Mouse (Mus musculus) bone marrow, adult 2 months (tissue): Measurements from ENCODE around the gene Tma7. TPM values are rescaled to one million over a fixed set of nuclear protein-coding genes. Genes with fewer than 3 reads are reported as not detected.

Source experiments
- H3K27ac ChIP-seq: fragments of 200-500 bp; 2 replicates; pipeline ENCODE4 v1.5.1; 2012; ENCODE audit warnings: low read depth, mild to moderate bottlenecking, control low read depth, inconsistent platforms, low read length; ENCODE audit not compliant: control insufficient read depth, poor library complexity, insufficient read depth
- H3K4me1 ChIP-seq: fragments of 200-500 bp; 2 replicates; pipeline ENCODE4 v1.6.1; 2011; ENCODE audit warnings: low read length; ENCODE audit not compliant: control insufficient read depth, insufficient read depth
- H3K4me3 ChIP-seq: fragments of 200-500 bp; replicated peaks from 2 replicates; pipeline ENCODE3; 2011; ENCODE audit warnings: mild to moderate bottlenecking, low read depth, low read length, control low read depth; ENCODE audit not compliant: control insufficient read depth
- CTCF ChIP-seq: fragments of 200-500 bp; IDR thresholded peaks from 2 replicates; pipeline ENCODE4 v1.5.1; 2011; ENCODE audit warnings: low read length, control low read depth; ENCODE audit not compliant: control insufficient read depth, insufficient read depth
- POLR2A ChIP-seq: fragments of 200-500 bp; IDR thresholded peaks from 2 replicates; pipeline ENCODE4 v1.6.1; 2011; ENCODE audit warnings: low read depth, mild to moderate bottlenecking, control low read depth, low read length, borderline replicate concordance; ENCODE audit not compliant: control insufficient read depth
- WGBS: fragments of 180-500 bp; shearing (Covaris S2); methylation state at CpG from one replicate; pipeline ENCODE4 v1.1.7; 2018; 5-methylcytosine and 5-hydroxymethylcytosine counted together
- polyA plus RNA-seq: library from polyadenylated mRNA; stranded (reverse); fragments of >200 nt; gene quantifications from 2 replicates; pipeline ENCODE4 v1.2.4, GENCODE M21; 2011; ENCODE audit warnings: low replicate concordance; ENCODE audit not compliant: missing spikeins, insufficient read depth, insufficient read length

Tma7 gene
- 206 and 254 TPM in 2 replicates for polyA plus RNA-seq

DNA sequence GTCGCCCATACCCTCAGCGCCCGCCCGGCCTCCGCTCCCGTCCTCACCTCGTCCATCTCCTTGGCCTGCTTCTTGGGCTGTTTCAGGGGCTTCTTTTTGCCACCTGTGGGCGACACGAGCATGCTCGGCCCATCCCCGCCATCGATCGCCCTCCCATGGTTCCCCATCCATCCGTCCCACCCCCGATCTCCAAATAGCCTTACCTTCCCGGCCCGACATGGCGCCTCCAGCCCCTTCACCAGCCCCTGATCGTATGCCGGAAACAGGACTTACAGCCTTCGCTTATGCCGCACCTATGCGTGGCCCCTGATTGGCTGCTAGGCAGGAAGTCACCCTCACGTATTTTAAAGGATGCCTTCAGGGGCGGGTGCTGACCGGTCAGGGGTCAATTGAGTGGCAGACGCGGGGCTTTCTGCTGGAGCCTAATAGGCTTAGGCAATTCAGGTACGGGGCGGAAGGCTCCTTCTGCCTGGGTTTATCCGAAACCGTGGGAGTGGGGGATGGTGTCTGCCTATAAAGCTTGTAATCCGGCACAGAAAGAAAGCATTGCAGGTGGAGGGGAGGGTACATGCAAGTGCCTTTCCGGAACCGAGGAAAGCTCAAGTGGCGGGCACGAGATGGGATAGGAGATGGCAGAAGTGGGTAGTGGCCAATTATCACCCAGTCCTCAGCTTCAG lies at the start of gene Tma7, which contains the start of gene Ccdc51:
Gene Tma7 (minus strand): TSS at position 464 of the 677 bp plus-strand sequence.
Gene Ccdc51 (plus strand): TSS at position 370 of the 677 bp plus-strand sequence.
- TF ChIP-seq POLR2A (peak; percentile 86; the same call in 1 of the 2 replicates), CTCF (no peak)
- H3K4me1 ChIP-seq, result peaks cover 5% of the 10 kb centered on the region
- H3K4me3 ChIP-seq, result peak within 1 kb of the TSS; percentile 81
- WGBS, result under 1% methylated on average over 37 of the region's 37 CpGs
- peak within 1 kb of the TSS; percentile 53 for H3K27ac ChIP-seq

DNA sequence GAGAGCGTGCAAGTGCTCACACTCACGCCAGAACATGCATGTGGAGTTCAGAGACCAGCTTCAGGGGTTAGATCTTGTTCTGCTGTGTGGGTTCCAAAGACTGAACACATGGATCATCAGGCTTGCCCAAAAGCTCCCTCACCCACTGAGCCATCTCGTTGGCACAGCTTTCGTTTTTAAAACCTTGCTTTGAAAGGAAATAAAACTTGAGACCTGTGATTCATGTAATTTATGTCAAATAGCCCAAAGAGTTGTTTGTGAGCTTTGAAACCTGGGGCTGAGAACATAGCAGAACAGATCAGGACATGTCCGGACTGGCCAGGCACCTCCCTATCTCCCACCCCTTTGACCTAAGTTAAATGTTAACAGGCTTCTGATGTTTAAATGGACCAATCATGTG lies 47.7 kb upstream of the Tma7 start:
- TF ChIP-seq POLR2A (no peak), CTCF (no peak)
- WGBS, result 78% methylated on average over 5 of the region's 5 CpGs
- no peak overlapping the region for H3K4me3 ChIP-seq
- H3K27ac ChIP-seq, result no peak overlapping the region
- no peaks in the 10 kb centered on the region for H3K4me1 ChIP-seq

DNA sequence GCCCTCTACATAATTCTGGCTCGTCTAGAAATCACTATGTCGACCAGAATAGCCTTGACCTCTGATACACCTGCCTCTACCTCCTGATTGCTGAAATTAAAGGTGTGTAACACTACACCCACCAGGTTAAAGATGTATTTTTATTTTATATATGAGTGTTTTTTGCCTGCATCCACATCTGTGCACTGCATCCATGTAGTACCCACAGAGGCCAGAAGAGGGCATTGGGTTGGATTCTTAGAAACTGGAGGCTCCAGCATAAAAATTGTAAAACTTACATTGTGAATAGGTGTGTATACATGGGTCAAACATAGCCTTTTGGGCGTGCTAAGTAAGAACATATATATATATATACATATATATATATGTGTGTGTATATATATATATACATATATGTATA lies 45.8 kb upstream of the Tma7 start:
- 46% methylated on average over 3 of the region's 3 CpGs for WGBS
- H3K4me1 ChIP-seq, result no peaks in the 10 kb centered on the region
- H3K4me3 ChIP-seq, result no peak overlapping the region
- TF ChIP-seq POLR2A (no peak), CTCF (no peak)
- no peak overlapping the region for H3K27ac ChIP-seq

DNA sequence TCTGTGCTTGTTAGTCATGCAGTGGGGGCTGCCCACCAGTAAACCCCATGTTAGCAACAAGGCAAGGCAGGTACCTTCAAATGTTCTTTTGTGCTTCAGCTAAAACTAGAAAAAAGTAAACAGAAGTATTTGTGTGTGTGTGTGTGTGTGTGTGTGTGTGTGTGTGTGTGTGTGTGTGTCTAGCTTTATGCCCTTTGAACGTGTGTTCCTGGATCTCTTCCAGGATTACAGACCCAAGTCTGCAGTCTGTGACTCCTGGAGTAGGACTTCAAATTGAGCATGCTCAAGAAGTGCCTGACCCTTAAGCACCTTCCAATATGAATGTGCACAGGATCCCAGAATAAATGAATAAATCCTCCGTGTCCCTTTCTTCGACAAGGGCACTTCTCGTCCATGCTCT lies 44.7 kb upstream of the Tma7 start:
- Histone ChIP-seq H3K4me3 (no peak overlapping the region), H3K4me1 (no peaks in the 10 kb centered on the region), H3K27ac (no peak overlapping the region)
- no peak for TF ChIP-seq POLR2A
- TF ChIP-seq CTCF, result no peak
- WGBS, result 80% methylated on average over 4 of the region's 4 CpGs

DNA sequence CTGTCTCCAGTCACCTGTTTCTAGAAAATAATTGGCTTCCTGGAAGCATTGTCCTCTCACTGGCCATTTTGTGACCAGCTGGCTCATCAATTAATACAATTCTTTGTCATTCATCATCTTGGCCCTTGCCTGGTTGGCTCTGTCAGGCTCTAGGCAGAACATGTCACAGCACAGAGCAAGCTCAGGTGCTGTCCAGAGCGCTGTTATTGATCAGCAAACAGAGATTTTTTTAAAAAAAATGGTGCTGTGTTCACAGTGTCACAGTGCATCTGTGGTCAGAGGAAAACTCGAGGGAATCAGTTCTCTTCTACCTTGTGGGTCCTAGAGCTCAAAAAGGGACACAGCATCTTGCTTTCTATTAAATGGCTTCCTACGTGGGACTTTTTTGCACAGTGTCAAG lies 43.1 kb upstream of the Tma7 start:
- TF ChIP-seq CTCF (no peak), POLR2A (no peak)
- Histone ChIP-seq H3K4me1 (no peaks in the 10 kb centered on the region), H3K4me3 (no peak overlapping the region), H3K27ac (no peak overlapping the region)
- 60% methylated on average over 3 of the region's 3 CpGs for WGBS

DNA sequence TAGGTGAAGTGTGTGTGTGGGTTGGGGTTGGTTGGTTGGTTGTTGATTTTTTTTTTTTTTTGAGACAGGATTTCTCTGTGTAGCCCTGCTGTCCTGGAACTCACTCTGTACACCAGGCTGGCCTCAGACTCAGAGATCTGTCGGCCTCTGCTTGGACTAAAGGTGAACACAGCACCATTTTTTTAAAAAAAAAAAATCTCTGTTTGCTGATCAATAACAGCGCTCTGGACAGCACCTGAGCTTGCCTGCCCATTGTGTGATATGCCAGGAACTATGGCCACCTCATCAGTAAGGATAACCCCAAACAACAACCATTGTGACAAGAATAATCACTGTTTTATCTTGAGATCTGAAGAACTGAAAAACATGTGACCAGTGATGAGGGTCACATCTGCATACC lies 42.7 kb upstream of the Tma7 start:
- no peak for TF ChIP-seq POLR2A
- no peak for TF ChIP-seq CTCF
- WGBS, result 82% methylated on average over 2 of the region's 2 CpGs
- Histone ChIP-seq H3K27ac (no peak overlapping the region), H3K4me3 (no peak overlapping the region), H3K4me1 (no peaks in the 10 kb centered on the region)

DNA sequence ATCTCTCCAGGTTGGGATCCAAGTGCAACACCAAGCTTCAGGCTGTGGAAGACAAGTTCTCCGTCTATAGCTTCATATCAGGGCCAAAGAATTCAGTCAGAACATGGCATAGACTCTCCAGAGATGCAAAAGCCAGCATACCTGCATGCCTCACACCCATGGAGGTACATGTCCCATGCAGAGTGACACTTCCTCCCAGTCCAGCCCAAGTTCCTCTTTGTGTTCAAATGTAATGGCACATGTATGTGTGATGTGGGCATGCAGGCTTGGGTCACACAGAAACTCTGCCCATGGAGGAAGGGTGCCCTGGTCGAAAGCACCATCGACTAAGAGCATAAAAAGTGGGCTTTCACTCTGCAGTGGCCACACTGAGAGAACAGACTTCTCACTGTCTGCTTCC lies 41.8 kb upstream of the Tma7 start:
- Histone ChIP-seq H3K4me1 (no peaks in the 10 kb centered on the region), H3K27ac (no peak overlapping the region), H3K4me3 (no peak overlapping the region)
- TF ChIP-seq CTCF (no peak), POLR2A (no peak)
- WGBS, result 69% methylated on average over 3 of the region's 3 CpGs

DNA sequence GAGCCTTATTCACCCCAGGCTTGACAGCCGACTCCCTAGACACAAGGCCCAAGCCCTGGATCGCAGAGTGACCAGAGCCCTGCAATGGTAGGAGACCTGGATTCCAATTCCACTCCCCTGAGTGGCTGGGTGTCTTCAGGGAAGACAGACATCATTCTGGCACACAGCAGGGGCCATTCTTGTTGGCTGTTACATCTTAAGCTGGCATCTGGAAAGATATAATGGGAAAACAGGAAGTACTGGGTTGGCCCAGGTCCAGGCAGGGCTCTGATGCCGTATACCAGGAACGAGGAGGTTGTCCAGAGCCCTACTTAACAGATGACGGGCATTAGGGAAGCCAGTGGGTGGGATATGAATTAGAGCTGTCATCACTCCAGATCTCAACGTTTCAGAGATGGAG lies 40.9 kb upstream of the Tma7 start:
- TF ChIP-seq CTCF, result no peak
- no peak for TF ChIP-seq POLR2A
- Histone ChIP-seq H3K27ac (no peak overlapping the region), H3K4me3 (no peak overlapping the region), H3K4me1 (no peaks in the 10 kb centered on the region)
- 29% methylated on average over 6 of the region's 6 CpGs for WGBS
